Mouse (Mus musculus): ENCODE measurements around the gene Fgf23.

Gene Fgf23

GRCm38 (mm10) chr6:127122221-127122806 lies 49.6 kb downstream of the Fgf23 start:
- no peak for DNase-seq

- no peak for DNase-seq
Observed at GRCm38 (mm10) chr6:127122996-127123395, 50.3 kb downstream of the Fgf23 start.

- no peak for DNase-seq
Observed at GRCm38 (mm10) chr6:127123506-127123905, 50.8 kb downstream of the Fgf23 start.

- DNase-seq, result no peak
Observed at GRCm38 (mm10) chr6:127129659-127130058, 57.0 kb downstream of the Fgf23 start.

GRCm38 (mm10) chr6:127130377-127130776 lies 57.7 kb downstream of the Fgf23 start:
- no peak for DNase-seq

Data from liver (tissue).